Mouse (Mus musculus): ENCODE results near the gene Coro7.

- TF ChIP-seq ZNF384 (IDR thresholded peaks at IDR 0.05; ENCODE audit: low read depth, low read length) = no peak
- no peak for TF ChIP-seq CHD2 (IDR thresholded peaks at IDR 0.05; ENCODE audit: low read depth, low read length)
These were observed 71.0 kb downstream of the Coro7 start for GRCm38 (mm10) chr16:4608532-4609059.

Measured in ES-E14 (cell line).